Mouse (Mus musculus) G1E (cell line): Measurements from ENCODE around the gene Vsig1. TPM values are rescaled to one million over a fixed set of nuclear protein-coding genes. Genes with fewer than 3 reads are reported as not detected.

ENCODE experiments used
- ATAC-seq: 2 replicates; pipeline ENCODE4 v1.8.0; 2016; ENCODE audit warnings: mild to moderate bottlenecking; ENCODE audit not compliant: insufficient number of reproducible peaks, poor library complexity, low FRiP score, severe bottlenecking; ENCODE audit errors: extremely low read depth
- DNase-seq: peaks from one replicate; pipeline ENCODE4 v3.0.0; 2012; ENCODE audit warnings: low spot score
- H3K27me3 ChIP-seq: 2 replicates; pipeline ENCODE4 v1.6.1; 2012; ENCODE audit warnings: mild to moderate bottlenecking, low read length, inconsistent platforms; ENCODE audit not compliant: insufficient read depth
- H3K36me3 ChIP-seq: replicated peaks from 2 replicates; pipeline ENCODE3; 2012; ENCODE audit warnings: mild to moderate bottlenecking, inconsistent platforms
- H3K4me1 ChIP-seq: 2 replicates; pipeline ENCODE4 v1.6.1; 2012; ENCODE audit warnings: low read depth, low read length, inconsistent platforms, mixed read lengths; ENCODE audit not compliant: insufficient read depth
- H3K4me3 ChIP-seq: 2 replicates; pipeline ENCODE4 v1.5.1; 2012; ENCODE audit warnings: low read depth, mild to moderate bottlenecking, inconsistent platforms, low read length, moderate library complexity, mixed read lengths
- H3K9me3 ChIP-seq: replicated peaks from 2 replicates; pipeline ENCODE4 v1.6.1; 2012; ENCODE audit warnings: inconsistent platforms
- CTCF ChIP-seq: IDR thresholded peaks from 2 replicates; pipeline ENCODE4 v1.5.1; 2012; ENCODE audit warnings: low read depth, low read length, inconsistent platforms, mixed read lengths
- GATA1 ChIP-seq: IDR thresholded peaks from 2 replicates; pipeline ENCODE4 v1.6.1; 2012; ENCODE audit warnings: borderline replicate concordance, low read length, inconsistent platforms, mixed read lengths
- GATA2 ChIP-seq: IDR thresholded peaks from 2 replicates; pipeline ENCODE4 v1.6.1; 2012; ENCODE audit warnings: low read depth, low read length, inconsistent platforms, borderline replicate concordance
- POLR2AphosphoS5 ChIP-seq: IDR thresholded peaks from 2 replicates; pipeline ENCODE4 v1.6.1; 2012; ENCODE audit warnings: low read depth, low read length, inconsistent platforms; ENCODE audit not compliant: insufficient replicate concordance
- TAL1 ChIP-seq: conservative IDR thresholded peaks from 2 replicates; pipeline ENCODE4 v1.6.1; 2012; ENCODE audit warnings: low read depth, low read length, inconsistent platforms, mixed read lengths
- polyA plus RNA-seq: library from polyadenylated mRNA; stranded (reverse); fragments of >175 nt; gene quantifications from 2 replicates; pipeline ENCODE4 v1.2.3, GENCODE M21; 2012
- total RNA-seq, 2 experiments: library from RNA; stranded (forward) in 1 of 2; stranded (reverse) in 1 of 2; fragments of 200-1000 nt in 1 of 2; fragments of >200 nt in 1 of 2; fragmentation: Nextera tagmentation in 1 of 2; gene quantifications; 2 replicates each; pipeline ENCODE4 v1.2.3; 2014 to 2017

Vsig1 gene
- total and polyA plus RNA-seq, 3 experiments = not detected

DNA sequence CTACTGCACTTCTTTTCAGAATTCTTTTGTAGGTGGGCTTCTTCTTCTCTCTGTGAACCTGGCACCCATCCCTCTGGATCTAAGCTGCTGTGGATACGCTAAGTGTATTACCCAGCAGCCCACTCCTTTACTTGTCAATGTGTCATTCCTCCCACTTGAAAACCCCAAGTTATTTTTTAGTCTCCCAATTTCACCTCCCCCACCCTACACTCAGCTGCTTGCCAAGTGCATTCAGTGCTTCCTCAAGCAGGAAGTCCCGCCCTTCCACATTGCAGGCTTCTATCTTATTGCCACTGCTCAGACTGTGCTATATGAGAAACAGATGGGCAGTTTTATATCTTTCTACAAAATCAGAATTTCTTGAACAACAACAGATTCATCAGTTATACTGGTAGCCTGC lies 72.1 kb downstream of the Vsig1 start:
- no peak for TF ChIP-seq CTCF
- TF ChIP-seq GATA1 = no peak
- TF ChIP-seq POLR2AphosphoS5 = no peak
- no peak for TF ChIP-seq GATA2
- no peak for TF ChIP-seq TAL1
- DNase-seq (no peak), ATAC-seq (no peak)
- Histone ChIP-seq H3K36me3 (no peaks in the 10 kb centered on the region), H3K4me3 (no peak overlapping the region), H3K9me3 (no peaks in the 10 kb centered on the region), H3K27me3 (no peaks in the 10 kb centered on the region), H3K4me1 (peaks cover 25% of the 10 kb centered on the region)

DNA sequence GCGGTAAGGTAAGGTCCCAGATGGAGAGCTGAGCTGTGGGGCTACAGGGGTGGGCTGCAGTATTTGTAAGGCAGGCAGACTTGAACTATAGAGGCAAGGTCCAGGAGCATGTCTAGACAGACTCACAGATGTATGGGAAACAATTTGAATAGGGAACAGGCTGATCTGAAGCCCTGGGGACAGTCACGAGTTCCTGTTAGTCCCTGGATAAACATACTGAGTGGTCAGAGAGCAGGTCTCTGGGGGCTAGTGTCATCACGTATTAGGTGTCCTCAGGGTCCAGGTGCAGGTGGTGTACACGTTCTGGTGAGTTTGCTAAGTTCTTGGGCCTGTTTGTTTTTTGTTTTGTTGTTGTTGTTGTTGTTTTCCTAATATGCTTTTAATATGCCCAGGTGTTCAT lies 72.8 kb downstream of the Vsig1 start:
- H3K4me3 ChIP-seq = no peak overlapping the region
- TF ChIP-seq POLR2AphosphoS5 (no peak), CTCF (no peak), TAL1 (no peak), GATA2 (no peak), GATA1 (no peak)
- peaks cover 31% of the 10 kb centered on the region for H3K4me1 ChIP-seq

GRCm38 (mm10) chrX:140983206-140983960 lies 76.0 kb downstream of the Vsig1 start:
- no peak overlapping the region for H3K4me3 ChIP-seq
- no peak for TF ChIP-seq CTCF
- no peak for TF ChIP-seq TAL1
- no peak for TF ChIP-seq GATA1
- no peak for TF ChIP-seq POLR2AphosphoS5
- no peak for TF ChIP-seq GATA2
- H3K36me3 ChIP-seq = no peaks in the 10 kb centered on the region
- no peaks in the 10 kb centered on the region for H3K9me3 ChIP-seq
- no peak for DNase-seq
- peaks cover 33% of the 10 kb centered on the region for H3K4me1 ChIP-seq
- no peak for ATAC-seq
- H3K27me3 ChIP-seq = no peaks in the 10 kb centered on the region

More for the DNA sequence above, 72.8 kb downstream of the Vsig1 start:
- DNase-seq = no peak
- no peaks in the 10 kb centered on the region for H3K36me3 ChIP-seq
- no peaks in the 10 kb centered on the region for H3K9me3 ChIP-seq
- ATAC-seq = no peak
- H3K27me3 ChIP-seq = no peaks in the 10 kb centered on the region

GRCm38 (mm10) chrX:140984795-140985194 lies 77.4 kb downstream of the Vsig1 start:
- DNase-seq (peak; percentile 13), ATAC-seq (peak; percentile 94)
- no peaks in the 10 kb centered on the region for H3K27me3 ChIP-seq
- no peaks in the 10 kb centered on the region for H3K36me3 ChIP-seq
- TF ChIP-seq POLR2AphosphoS5 (no peak), TAL1 (peak; percentile 48), GATA2 (no peak), GATA1 (no peak)
- H3K4me1 ChIP-seq = peaks cover 28% of the 10 kb centered on the region
- no peak overlapping the region for H3K4me3 ChIP-seq
- no peaks in the 10 kb centered on the region for H3K9me3 ChIP-seq

DNA sequence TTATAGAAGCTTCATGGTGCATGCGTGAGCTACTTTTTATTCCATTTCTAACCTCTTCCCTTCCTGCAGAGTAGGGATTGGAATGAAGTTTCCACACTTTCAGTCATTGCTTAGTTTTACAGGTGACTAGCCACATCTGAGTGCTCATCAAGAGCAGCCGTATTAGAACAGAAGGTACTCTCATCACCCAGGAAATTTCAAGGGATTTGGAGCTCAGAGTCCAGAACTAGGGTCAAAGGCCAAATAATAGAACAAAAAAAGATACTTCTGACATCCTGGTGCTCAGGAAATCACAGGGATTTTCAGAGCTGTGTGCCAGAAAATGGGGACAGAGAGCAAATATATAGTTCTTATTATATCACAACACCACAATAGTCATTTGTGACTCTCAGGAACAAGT lies 77.8 kb downstream of the Vsig1 start:
- no peak overlapping the region for H3K4me3 ChIP-seq
- no peak for TF ChIP-seq POLR2AphosphoS5
- no peak for TF ChIP-seq TAL1
- no peak for TF ChIP-seq GATA1
- no peak for TF ChIP-seq GATA2
- TF ChIP-seq CTCF = no peak
- peaks cover 2% of the 10 kb centered on the region for H3K36me3 ChIP-seq
- ATAC-seq = no peak
- H3K27me3 ChIP-seq = no peaks in the 10 kb centered on the region
- no peaks in the 10 kb centered on the region for H3K9me3 ChIP-seq
- peaks cover 23% of the 10 kb centered on the region for H3K4me1 ChIP-seq
- no peak for DNase-seq

Other genes starting within 250 kb of the Vsig1 start
- gene Mid2, start 243.0 kb upstream of the Vsig1 start, total RNA-seq (2014; fragmentation: Nextera tagmentation) = 0.24 TPM in 1 of 2 replicates, not detected in the other
- 0.06 and 0.11 TPM in 2 replicates for gene Mid2, start 243.0 kb upstream of the Vsig1 start, total RNA-seq (2017)
- not detected in 2 replicates for gene Mid2, start 243.0 kb upstream of the Vsig1 start, polyA plus RNA-seq
- not detected in 2 replicates for gene Tex13b, start 94.2 kb upstream of the Vsig1 start, total RNA-seq (2014; fragmentation: Nextera tagmentation)
- not detected in 2 replicates for gene Tex13b, start 94.2 kb upstream of the Vsig1 start, total RNA-seq (2017)
- not detected in 2 replicates for gene Tex13b, start 94.2 kb upstream of the Vsig1 start, polyA plus RNA-seq
- gene Psmd10, start 49.1 kb downstream of the Vsig1 start, total RNA-seq (2014; fragmentation: Nextera tagmentation) = 13.7 and 32.2 TPM in 2 replicates
- 76.1 and 76.4 TPM in 2 replicates for gene Psmd10, start 49.1 kb downstream of the Vsig1 start, total RNA-seq (2017)
- gene Psmd10, start 49.1 kb downstream of the Vsig1 start, polyA plus RNA-seq = 1.2 and 2.1 TPM in 2 replicates
- 26.0 and 31.8 TPM in 2 replicates for gene Atg4a, start 49.3 kb downstream of the Vsig1 start, total RNA-seq (2014; fragmentation: Nextera tagmentation)
- 39.2 and 40.8 TPM in 2 replicates for gene Atg4a, start 49.3 kb downstream of the Vsig1 start, total RNA-seq (2017)
- gene Atg4a, start 49.3 kb downstream of the Vsig1 start, polyA plus RNA-seq = 0.47 and 0.54 TPM in 2 replicates